Mouse (Mus musculus) forebrain, embryonic 14.5 days (tissue): ENCODE data around the gene Arhgap22. TPM values are rescaled to one million over a fixed set of nuclear protein-coding genes. Genes with fewer than 3 reads are reported as not detected.

Experiments used
- ATAC-seq: fragments of 200-750 bp; cut with Nextera tagmentation; 2 replicates; pipeline ENCODE4 v1.8.0; 2017; ENCODE audit warnings: mild to moderate bottlenecking, moderate library complexity
- DNase-seq: peaks from one replicate; pipeline ENCODE4 v3.0.0-alpha.2; 2015; ENCODE audit warnings: low spot score
- H3K27ac ChIP-seq: fragments of 300-500 bp; sonication (generic); 2 replicates; pipeline ENCODE4 v1.5.1; 2014; ENCODE audit warnings: low read depth, mild to moderate bottlenecking, control low read depth, low read length, moderate library complexity
- H3K27me3 ChIP-seq: fragments of 300-500 bp; sonication (generic); replicated peaks from 2 replicates; pipeline ENCODE4 v1.6.1; 2014; ENCODE audit warnings: low read length, control low read depth, mixed read lengths; ENCODE audit not compliant: control insufficient read depth, insufficient read depth
- H3K36me3 ChIP-seq: fragments of 300-500 bp; sonication (generic); 2 replicates; pipeline ENCODE4 v1.6.1; 2014; ENCODE audit warnings: low read length, control low read depth; ENCODE audit not compliant: control insufficient read depth, insufficient read depth
- H3K4me1 ChIP-seq: fragments of 300-500 bp; sonication (generic); 2 replicates; pipeline ENCODE4 v1.6.1; 2014; ENCODE audit warnings: antibody characterized with exemption, low read length, control low read depth; ENCODE audit not compliant: control insufficient read depth, insufficient read depth
- H3K4me2 ChIP-seq: fragments of 300-500 bp; sonication (generic); 2 replicates; pipeline ENCODE4 v1.6.1; 2014; ENCODE audit warnings: mild to moderate bottlenecking, control low read depth, low read length
- H3K4me3 ChIP-seq: fragments of 300-500 bp; sonication (generic); 2 replicates; pipeline ENCODE4 v1.5.1; 2014; ENCODE audit warnings: low read depth, low read length, control low read depth
- H3K9ac ChIP-seq: fragments of 300-500 bp; sonication (generic); 2 replicates; pipeline ENCODE4 v1.6.1; 2014; ENCODE audit warnings: mild to moderate bottlenecking, low read length, control low read depth, moderate library complexity
- H3K9me3 ChIP-seq: fragments of 300-500 bp; sonication (generic); replicated peaks from 2 replicates; pipeline ENCODE4 v1.6.1; 2016; ENCODE audit warnings: low read length, control low read depth, mixed read lengths; ENCODE audit not compliant: control insufficient read depth
- WGBS: fragments of 180-500 bp; shearing (Covaris S2); extraction: QIAGEN DNeasy Blood & Tissue Kit; methylation state at CpG from one replicate; pipeline ENCODE4 v1.1.7; 2014; 5-methylcytosine and 5-hydroxymethylcytosine counted together
- polyA plus RNA-seq: library from polyadenylated mRNA; unstranded; fragments of >200 nt; fragmentation: Nextera tagmentation; extraction: Ambion mirVana; gene quantifications from 2 replicates; pipeline ENCODE4 v1.2.1, GENCODE M21; 2014

Gene Arhgap22
- polyA plus RNA-seq, 1 experiment from 2014 or later: 0.72 TPM

DNA sequence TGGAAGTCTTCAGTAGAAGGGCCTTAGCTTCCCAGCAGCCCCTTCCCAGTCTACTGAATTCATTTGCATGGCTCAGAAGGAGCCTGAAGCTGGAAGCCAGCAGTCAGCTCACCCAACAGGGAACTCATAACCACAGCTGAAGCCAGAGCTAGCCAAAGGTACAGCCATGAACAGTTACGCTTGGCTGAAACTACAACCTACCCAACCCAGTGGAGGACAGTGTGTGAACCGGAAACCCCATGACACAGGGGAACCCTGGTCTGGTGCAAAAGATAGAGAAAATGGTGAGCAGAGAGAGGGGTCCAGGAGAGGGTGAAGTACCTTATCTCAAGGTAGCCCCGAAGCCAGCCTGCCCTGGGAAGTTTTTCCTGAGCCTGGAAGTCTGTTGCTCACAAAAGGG is 17.5 kb downstream of the Arhgap22 start:
- WGBS: 90% methylated on average over 3 of the region's 3 CpGs
- Histone ChIP-seq H3K4me1 (no peaks in the 10 kb centered on the region), H3K9me3 (no peaks in the 10 kb centered on the region), H3K27ac (no peak overlapping the region), H3K4me3 (no peak overlapping the region), H3K9ac (no peak overlapping the region), H3K27me3 (no peaks in the 10 kb centered on the region), H3K36me3 (no peaks in the 10 kb centered on the region), H3K4me2 (no peak overlapping the region)
- DNase-seq (no peak), ATAC-seq (no peak)

- no peaks in the 10 kb centered on the region for H3K27me3 ChIP-seq
- no peak overlapping the region for H3K4me3 ChIP-seq
- H3K36me3 ChIP-seq: no peaks in the 10 kb centered on the region
- H3K27ac ChIP-seq: no peak overlapping the region
- H3K9ac ChIP-seq: no peak overlapping the region
- H3K9me3 ChIP-seq: no peaks in the 10 kb centered on the region
- DNase-seq (no peak), ATAC-seq (no peak)
- H3K4me1 ChIP-seq: no peaks in the 10 kb centered on the region
- no peak overlapping the region for H3K4me2 ChIP-seq
- 89% methylated on average over 5 of the region's 5 CpGs for WGBS
Observed at GRCm38 (mm10) chr14:33232048-33232447, 18.2 kb downstream of the Arhgap22 start.

- 79% methylated on average over 6 of the region's 6 CpGs for WGBS
- no peaks in the 10 kb centered on the region for H3K36me3 ChIP-seq
- DNase-seq (no peak), ATAC-seq (no peak)
- no peaks in the 10 kb centered on the region for H3K4me1 ChIP-seq
- no peak overlapping the region for H3K9ac ChIP-seq
- H3K27me3 ChIP-seq: no peaks in the 10 kb centered on the region
- H3K27ac ChIP-seq: no peak overlapping the region
- H3K9me3 ChIP-seq: no peaks in the 10 kb centered on the region
- no peak overlapping the region for H3K4me3 ChIP-seq
- no peak overlapping the region for H3K4me2 ChIP-seq
Observed at GRCm38 (mm10) chr14:33235661-33236060, 21.8 kb downstream of the Arhgap22 start.

DNA sequence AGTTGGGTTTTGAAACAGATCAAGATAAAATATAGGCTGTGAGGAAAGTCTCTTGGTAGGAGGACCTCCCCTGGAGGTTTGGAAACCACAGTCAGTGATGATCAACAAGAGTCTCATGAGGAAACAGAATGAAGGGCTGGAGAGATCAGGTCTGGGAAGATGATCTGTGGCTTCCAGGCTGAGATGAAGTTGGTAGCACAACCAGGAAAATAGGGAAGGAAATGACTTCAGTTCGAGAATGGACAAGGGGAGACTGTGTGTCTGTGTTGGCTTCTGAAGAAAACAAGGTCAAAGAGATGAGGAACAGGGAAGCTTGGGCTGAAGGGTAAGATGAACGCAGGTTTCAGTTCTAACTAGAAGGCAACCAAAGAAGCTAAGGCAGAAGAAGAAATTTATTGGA is 26.6 kb downstream of the Arhgap22 start:
- Histone ChIP-seq H3K9ac (no peak overlapping the region), H3K36me3 (no peaks in the 10 kb centered on the region), H3K4me3 (no peak overlapping the region), H3K9me3 (no peaks in the 10 kb centered on the region), H3K27ac (no peak overlapping the region), H3K4me2 (no peak overlapping the region), H3K27me3 (no peaks in the 10 kb centered on the region), H3K4me1 (no peaks in the 10 kb centered on the region)
- ATAC-seq (no peak), DNase-seq (no peak)
- WGBS: 78% methylated on average over 2 of the region's 2 CpGs

DNA sequence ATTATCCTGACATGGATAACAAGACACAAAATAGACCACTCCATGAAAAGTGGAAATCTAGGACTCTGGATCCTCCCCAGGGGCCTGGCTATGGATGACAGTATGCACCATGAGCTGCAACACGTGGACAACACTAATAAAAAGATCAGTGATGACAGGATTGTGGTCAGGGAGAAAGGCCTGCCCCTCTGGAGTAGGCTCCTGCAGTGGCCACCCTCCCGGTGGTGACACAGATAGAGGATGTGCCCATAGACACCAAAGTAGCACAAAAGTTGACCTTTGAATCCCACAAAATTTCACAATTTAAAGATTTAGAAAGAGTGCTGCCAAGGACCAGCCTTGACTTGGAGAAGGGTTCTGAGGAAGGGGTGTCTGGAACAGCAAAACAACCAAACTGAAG is 29.4 kb downstream of the Arhgap22 start:
- no peaks in the 10 kb centered on the region for H3K27me3 ChIP-seq
- no peak overlapping the region for H3K9ac ChIP-seq
- DNase-seq (no peak), ATAC-seq (no peak)
- H3K27ac ChIP-seq: no peak overlapping the region
- no peaks in the 10 kb centered on the region for H3K36me3 ChIP-seq
- no peak overlapping the region for H3K4me3 ChIP-seq
- H3K4me2 ChIP-seq: no peak overlapping the region
- 60% methylated on average over 2 of the region's 2 CpGs for WGBS
- H3K9me3 ChIP-seq: no peaks in the 10 kb centered on the region
- no peaks in the 10 kb centered on the region for H3K4me1 ChIP-seq

- Histone ChIP-seq H3K4me3 (no peak overlapping the region), H3K36me3 (no peaks in the 10 kb centered on the region), H3K9ac (no peak overlapping the region), H3K27me3 (no peaks in the 10 kb centered on the region), H3K4me1 (no peaks in the 10 kb centered on the region), H3K27ac (no peak overlapping the region), H3K9me3 (no peaks in the 10 kb centered on the region), H3K4me2 (no peak overlapping the region)
- WGBS: 56% methylated on average over 3 of the region's 3 CpGs
- no peak for ATAC-seq
- no peak for DNase-seq
Observed at GRCm38 (mm10) chr14:33244519-33244918, 30.7 kb downstream of the Arhgap22 start.

DNA sequence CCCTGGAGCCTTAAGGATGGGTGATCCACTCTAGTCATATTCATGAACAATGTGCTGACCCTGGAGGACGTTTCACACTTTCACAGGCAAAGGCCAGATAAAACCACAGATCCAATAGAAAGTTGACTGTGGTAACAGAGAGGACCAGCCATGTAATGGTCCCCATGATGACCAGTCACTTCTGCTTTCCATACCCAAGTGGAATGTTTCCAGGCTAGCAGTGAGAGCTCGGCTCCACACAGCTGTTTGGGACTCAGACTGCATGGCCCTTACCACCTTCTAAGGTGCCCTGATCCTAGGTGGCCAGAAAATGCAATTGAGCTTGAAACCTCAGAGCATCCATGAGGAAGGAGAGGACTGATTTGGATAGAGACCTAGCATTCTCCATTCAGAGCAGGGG is 31.1 kb downstream of the Arhgap22 start:
- H3K36me3 ChIP-seq: no peaks in the 10 kb centered on the region
- H3K4me3 ChIP-seq: no peak overlapping the region
- 87% methylated on average over 2 of the region's 2 CpGs for WGBS
- H3K27ac ChIP-seq: no peak overlapping the region
- H3K27me3 ChIP-seq: no peaks in the 10 kb centered on the region
- H3K4me2 ChIP-seq: no peak overlapping the region
- ATAC-seq (no peak), DNase-seq (no peak)
- no peaks in the 10 kb centered on the region for H3K4me1 ChIP-seq
- no peaks in the 10 kb centered on the region for H3K9me3 ChIP-seq
- no peak overlapping the region for H3K9ac ChIP-seq

GRCm38 (mm10) chr14:33246476-33246875 is 32.6 kb downstream of the Arhgap22 start:
- no peak overlapping the region for H3K4me3 ChIP-seq
- H3K27me3 ChIP-seq: no peaks in the 10 kb centered on the region
- WGBS: 32% methylated on average over 8 of the region's 8 CpGs
- H3K4me2 ChIP-seq: no peak overlapping the region
- ATAC-seq (no peak), DNase-seq (no peak)
- H3K4me1 ChIP-seq: peaks cover 5% of the 10 kb centered on the region
- H3K27ac ChIP-seq: no peak overlapping the region
- no peak overlapping the region for H3K9ac ChIP-seq
- H3K9me3 ChIP-seq: no peaks in the 10 kb centered on the region
- no peaks in the 10 kb centered on the region for H3K36me3 ChIP-seq

DNA sequence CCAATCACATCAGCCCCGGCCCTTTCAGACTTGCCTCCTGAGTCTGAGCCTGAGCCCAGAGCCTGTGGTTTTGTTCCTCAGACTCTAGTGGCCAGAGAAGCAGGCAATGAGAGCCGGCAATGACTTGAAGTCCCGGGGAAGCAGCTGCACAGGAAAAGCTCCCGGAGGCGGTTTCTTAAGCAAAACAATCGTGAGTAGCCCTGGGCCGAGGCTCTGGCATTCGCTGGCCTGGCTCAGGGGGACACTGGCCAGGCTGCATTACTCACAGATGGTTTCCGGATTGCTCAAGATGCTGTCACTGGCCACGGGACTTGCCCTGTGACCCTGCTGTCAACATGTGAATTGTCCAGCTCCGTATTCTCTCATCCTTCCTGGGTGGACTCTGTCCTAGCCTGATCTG is 33.8 kb downstream of the Arhgap22 start:
- Histone ChIP-seq H3K9me3 (no peaks in the 10 kb centered on the region), H3K4me3 (no peak overlapping the region), H3K9ac (no peak overlapping the region), H3K36me3 (no peaks in the 10 kb centered on the region), H3K4me2 (no peak overlapping the region), H3K27me3 (no peaks in the 10 kb centered on the region), H3K27ac (no peak overlapping the region), H3K4me1 (peaks cover 5% of the 10 kb centered on the region)
- no peak for ATAC-seq
- no peak for DNase-seq
- 51% methylated on average over 11 of the region's 11 CpGs for whole genome bisulfite sequencing

DNA sequence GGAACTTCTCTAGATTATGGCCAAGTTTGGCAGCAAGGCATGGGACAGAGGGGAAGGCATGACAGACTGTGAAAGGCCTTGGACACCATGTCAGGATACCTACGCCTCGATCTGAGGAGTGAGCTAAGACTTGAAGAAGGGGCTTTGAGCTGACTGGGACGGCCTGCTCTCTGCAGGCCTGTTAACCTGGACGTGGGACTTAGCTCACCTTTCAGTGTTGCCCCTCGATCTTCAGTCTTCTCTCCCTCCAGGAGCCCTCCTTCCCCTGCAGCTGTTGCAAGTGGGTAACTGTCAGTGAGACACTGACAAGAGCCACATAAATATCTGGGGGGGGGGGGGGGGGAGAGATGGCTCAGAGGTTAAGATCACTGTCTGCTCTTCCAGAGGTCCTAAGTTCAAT is 34.9 kb downstream of the Arhgap22 start:
- no peak overlapping the region for H3K9ac ChIP-seq
- H3K27ac ChIP-seq: no peak overlapping the region
- no peak overlapping the region for H3K4me2 ChIP-seq
- H3K4me1 ChIP-seq: peaks cover 5% of the 10 kb centered on the region
- ATAC-seq: no peak
- H3K4me3 ChIP-seq: no peak overlapping the region
- 80% methylated on average over 5 of the region's 5 CpGs for WGBS
- no peak for DNase-seq
- H3K36me3 ChIP-seq: no peaks in the 10 kb centered on the region
- H3K27me3 ChIP-seq: no peaks in the 10 kb centered on the region
- no peaks in the 10 kb centered on the region for H3K9me3 ChIP-seq
